Comparison of ENCODE assay signal across 22 mouse cellular contexts in the genomic region with DNA sequence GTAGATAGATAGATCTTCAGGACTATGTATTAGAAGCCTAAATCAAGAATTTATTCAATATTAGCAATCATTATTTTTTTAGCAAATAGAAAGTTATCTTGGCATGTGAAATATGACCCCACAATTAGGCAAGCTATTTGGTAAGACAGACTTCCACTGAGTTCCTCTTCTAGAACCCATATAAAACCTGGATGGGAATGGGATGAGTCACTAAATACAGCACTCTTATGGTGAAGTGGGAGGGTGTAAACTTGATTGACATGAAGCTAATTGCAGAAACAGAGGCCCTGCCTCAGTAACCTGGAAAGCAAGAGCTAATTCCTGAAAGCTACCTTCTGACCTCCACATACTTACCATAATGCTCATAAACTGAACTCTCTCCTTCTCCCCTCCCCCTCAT.
DNase-seq lines count a peak whose midpoint lies in the region; ATAC-seq lines count a peak whose summit lies in the region.
"Had no signal": no experiment of that assay in that cellular context is flagged by ENCODE, and none has a peak within 500 bp of the region (broad histone marks: within the 10 kb centered on the region; RNA-seq: fewer than 3 reads in every experiment).

No protein-coding gene starts in this region.

- no peak overlapping the region for H3K4me2 ChIP-seq in midbrain, embryonic 11.5 days
- H3K4me2 ChIP-seq in midbrain, embryonic 16.5 days (ENCODE audit: low read length): no peak overlapping the region
- H3K4me2 ChIP-seq: embryonic facial prominence, embryonic 12.5 days; embryonic facial prominence, embryonic 15.5 days; forebrain, embryonic 12.5 days; forebrain, embryonic 15.5 days; heart, embryonic 11.5 days; hindbrain, embryonic 12.5 days; hindbrain, embryonic 15.5 days had no signal

- H3K4me1 ChIP-seq in midbrain, embryonic 11.5 days (ENCODE audit: control insufficient read depth, insufficient read depth, low read length): no peaks in the 10 kb centered on the region
- H3K4me1 ChIP-seq in midbrain, embryonic 16.5 days (ENCODE audit: control insufficient read depth, insufficient read depth, low read length): no peaks in the 10 kb centered on the region
- H3K4me1 ChIP-seq in heart, embryonic 10.5 days: no peaks in the 10 kb centered on the region
- H3K4me1 ChIP-seq: embryonic facial prominence, embryonic 15.5 days; forebrain, embryonic 12.5 days; hindbrain, embryonic 12.5 days; hindbrain, embryonic 15.5 days had no signal

- H3K9ac ChIP-seq in midbrain, embryonic 11.5 days (ENCODE audit: low read length): no peak overlapping the region
- no peak overlapping the region for H3K9ac ChIP-seq in midbrain, embryonic 16.5 days (ENCODE audit: low read depth, low read length)
- H3K9ac ChIP-seq: embryonic facial prominence, embryonic 12.5 days; embryonic facial prominence, embryonic 15.5 days; forebrain, embryonic 12.5 days; forebrain, embryonic 15.5 days; hindbrain, embryonic 12.5 days; hindbrain, embryonic 15.5 days had no signal

- no peak overlapping the region for H3K4me3 ChIP-seq in midbrain, embryonic 11.5 days (ENCODE audit: low read depth, low read length)
- no peak overlapping the region for H3K4me3 ChIP-seq in midbrain, embryonic 16.5 days (ENCODE audit: low read depth, low read length)
- no peak overlapping the region for H3K4me3 ChIP-seq in heart, embryonic 10.5 days
- H3K4me3 ChIP-seq: embryonic facial prominence, embryonic 12.5 days; embryonic facial prominence, embryonic 15.5 days; forebrain, embryonic 12.5 days; forebrain, embryonic 15.5 days; heart, adult 2 months; hindbrain, embryonic 12.5 days; hindbrain, embryonic 15.5 days had no signal

- DNase-seq in midbrain, embryonic 11.5 days (ENCODE audit: low spot score, missing footprints): peak; percentile 69
- DNase-seq in c-Kit-positive CD71-negative TER-119-negative erythroid progenitor cells, embryonic 14.5 days (ENCODE audit: low read depth): peak; percentile 2
- DNase-seq in heart, embryonic 10.5 days (ENCODE audit: low spot score): no peak
- DNase-seq in left cerebral cortex, adult 11 months (ENCODE audit: low spot score): no peak
- DNase-seq: adrenal gland, adult 2 months; adrenal gland, postnatal 14 days; cerebellum, adult 18-20 months; cerebellum, adult 9-10 months; cerebellum, postnatal 14 days; gastrocnemius, postnatal 25 days; heart, adult 2 months had no signal

- ATAC-seq in midbrain, embryonic 11.5 days (ENCODE audit: low FRiP score): no peak
- no peak for ATAC-seq in midbrain, embryonic 16.5 days
- ATAC-seq in megakaryocyte progenitor cell, adult 5-6 weeks (replicated peaks; ENCODE audit: poor library complexity): peak; percentile 94
- ATAC-seq: CD4-positive, CD25-positive, alpha-beta regulatory T cell, adult 4 months; forebrain, embryonic 15.5 days; intestine, postnatal 0 days had no signal

- H3K27ac ChIP-seq in midbrain, embryonic 11.5 days (ENCODE audit: low read depth, low read length): no peak overlapping the region
- H3K27ac ChIP-seq in midbrain, embryonic 16.5 days (ENCODE audit: low read length): no peak overlapping the region
- H3K27ac ChIP-seq in heart, embryonic 10.5 days: no peak overlapping the region
- H3K27ac ChIP-seq: embryonic facial prominence, embryonic 12.5 days; embryonic facial prominence, embryonic 15.5 days; forebrain, embryonic 12.5 days; forebrain, embryonic 15.5 days; heart, adult 2 months; hindbrain, embryonic 12.5 days; hindbrain, embryonic 15.5 days had no signal

- H3K36me3 ChIP-seq in midbrain, embryonic 11.5 days (ENCODE audit: control insufficient read depth, insufficient read depth, low read length): no peaks in the 10 kb centered on the region
- no peaks in the 10 kb centered on the region for H3K36me3 ChIP-seq in midbrain, embryonic 16.5 days (ENCODE audit: control insufficient read depth, insufficient read depth, low read length)
- H3K36me3 ChIP-seq in heart, embryonic 10.5 days: no peaks in the 10 kb centered on the region
- H3K36me3 ChIP-seq: embryonic facial prominence, embryonic 12.5 days; embryonic facial prominence, embryonic 15.5 days; forebrain, embryonic 12.5 days; forebrain, embryonic 15.5 days; hindbrain, embryonic 12.5 days; hindbrain, embryonic 15.5 days had no signal

- H3K9me3 ChIP-seq in midbrain, embryonic 11.5 days (ENCODE audit: control insufficient read depth, low read length): no peaks in the 10 kb centered on the region
- H3K9me3 ChIP-seq in midbrain, embryonic 16.5 days (replicated peaks; ENCODE audit: control insufficient read depth, low read length, poor library complexity, severe bottlenecking): no peaks in the 10 kb centered on the region
- no peaks in the 10 kb centered on the region for H3K9me3 ChIP-seq in heart, embryonic 10.5 days
- H3K9me3 ChIP-seq: embryonic facial prominence, embryonic 12.5 days; embryonic facial prominence, embryonic 15.5 days; forebrain, embryonic 12.5 days; forebrain, embryonic 15.5 days; hindbrain, embryonic 12.5 days; hindbrain, embryonic 15.5 days had no signal

- no peaks in the 10 kb centered on the region for H3K27me3 ChIP-seq in midbrain, embryonic 11.5 days (ENCODE audit: control insufficient read depth, insufficient read depth, low read length)
- no peaks in the 10 kb centered on the region for H3K27me3 ChIP-seq in midbrain, embryonic 16.5 days (ENCODE audit: control insufficient read depth, insufficient read depth, low read depth, low read length)
- H3K27me3 ChIP-seq in heart, embryonic 10.5 days (ENCODE audit: insufficient read depth, poor library complexity, severe bottlenecking): no peaks in the 10 kb centered on the region
- H3K27me3 ChIP-seq: embryonic facial prominence, embryonic 12.5 days; embryonic facial prominence, embryonic 15.5 days; forebrain, embryonic 12.5 days; forebrain, embryonic 15.5 days; hindbrain, embryonic 12.5 days; hindbrain, embryonic 15.5 days had no signal

Comparison
In these comparisons a context has a peak if more than half of its experiments do, and no peak if none do; other contexts are left out.
1. DNase-seq: peak in midbrain, embryonic 11.5 days (single experiment) and c-Kit-positive CD71-negative TER-119-negative erythroid progenitor cells, embryonic 14.5 days (single experiment); none in heart, embryonic 10.5 days (single experiment) and left cerebral cortex, adult 11 months (single experiment).